Mouse (Mus musculus) cerebellum, postnatal 10 days (tissue): ENCODE data around the gene Mrpl27.
A peak's percentile ranks its signal among the peaks of the same experiment; 100 is the strongest.
"Not testable (repeated sequence)": the region's sequence is repeated elsewhere in the genome, so short reads cannot be mapped to it uniquely, and the experiment has no call there.

Source experiments
- DNase-seq, 2 experiments: peaks; one replicate each; pipeline ENCODE4 v3.0.0; 2021; ENCODE audit warnings: mixed read lengths in 2 of 2

The Mrpl27 gene

GRCm38 (mm10) chr11:94653663-94654436, at the start of gene Mrpl27, which contains the start of gene Eme1:
TSS of gene Mrpl27 (plus strand) at chr11:94653767.
TSS of gene Eme1 (minus strand) at chr11:94653964.
- DNase-seq: peak; percentile 91 to 93

GRCm38 (mm10) chr11:94610744-94611740, 42.5 kb upstream of the Mrpl27 start:
- no peak for DNase-seq

- no peak for DNase-seq
Measured at GRCm38 (mm10) chr11:94614603-94615002, 39.0 kb upstream of the Mrpl27 start.

- no peak for DNase-seq
Measured at GRCm38 (mm10) chr11:94615494-94615893, 38.1 kb upstream of the Mrpl27 start.

- DNase-seq: no peak
Measured at GRCm38 (mm10) chr11:94617646-94618045, 35.9 kb upstream of the Mrpl27 start.

- peak; percentile 17 to 22 for DNase-seq
Measured at GRCm38 (mm10) chr11:94620766-94621457, 32.7 kb upstream of the Mrpl27 start.

- no peak for DNase-seq
Measured at GRCm38 (mm10) chr11:94621458-94621852, 32.1 kb upstream of the Mrpl27 start.

GRCm38 (mm10) chr11:94622162-94622561, 31.4 kb upstream of the Mrpl27 start:
- DNase-seq: no peak

- DNase-seq: peak; percentile 97 to 98
Measured at GRCm38 (mm10) chr11:94629199-94629883, 24.2 kb upstream of the Mrpl27 start, which contains the start of gene Lrrc59. TSS of gene Lrrc59 (plus strand) at chr11:94629767.

- no peak for DNase-seq
Measured at GRCm38 (mm10) chr11:94629884-94630198, 23.7 kb upstream of the Mrpl27 start.

GRCm38 (mm10) chr11:94630199-94631011, 23.2 kb upstream of the Mrpl27 start:
- DNase-seq: peak; percentile 46 to 69

- no peak for DNase-seq
Measured at GRCm38 (mm10) chr11:94631969-94632368, 21.6 kb upstream of the Mrpl27 start.

- DNase-seq: no peak
Measured at GRCm38 (mm10) chr11:94632988-94633387, 20.6 kb upstream of the Mrpl27 start.

GRCm38 (mm10) chr11:94634431-94634830, 19.1 kb upstream of the Mrpl27 start:
- no peak for DNase-seq

GRCm38 (mm10) chr11:94644461-94645219, 8.9 kb upstream of the Mrpl27 start:
- no peak for DNase-seq

- DNase-seq: no peak
Measured at GRCm38 (mm10) chr11:94646457-94646856, 7.1 kb upstream of the Mrpl27 start.

GRCm38 (mm10) chr11:94651241-94651640, 2.3 kb upstream of the Mrpl27 start:
- not testable (repeated sequence) for DNase-seq

GRCm38 (mm10) chr11:94652973-94653372, 594 bp upstream of the Mrpl27 start:
- DNase-seq: no peak

GRCm38 (mm10) chr11:94661344-94661743, 7.8 kb downstream of the Mrpl27 start:
- DNase-seq: no peak

GRCm38 (mm10) chr11:94665281-94665680, 11.7 kb downstream of the Mrpl27 start:
- no peak for DNase-seq

GRCm38 (mm10) chr11:94674984-94675383, 21.4 kb downstream of the Mrpl27 start:
- DNase-seq: no peak
